ENCODE assay signal across 14 mouse cellular contexts in genomic region chr10:26713986-26714385, GRCm38 (mm10).
"Had no signal": no experiment of that assay in that cellular context is flagged by ENCODE, and none has a peak within 500 bp of the region (broad histone marks: within the 10 kb centered on the region; RNA-seq: fewer than 3 reads in every experiment).

No protein-coding gene starts in this region.

- H3K9me3 ChIP-seq: lung, embryonic 15.5 days; megakaryocyte, embryonic 14.5 days; midbrain, embryonic 13.5 days; midbrain, embryonic 15.5 days; neural tube, embryonic 12.5 days; stomach, embryonic 15.5 days had no signal

- DNase-seq: liver, postnatal 0 days; lung, adult 2 months; lung, postnatal 14 days; right cerebral cortex, postnatal 14 days; thymus, adult 2 months; thymus, postnatal 25 days had no signal

- H3K4me1 ChIP-seq: lung, embryonic 15.5 days; megakaryocyte, embryonic 14.5 days; midbrain, embryonic 13.5 days; midbrain, embryonic 15.5 days; neural tube, embryonic 12.5 days; stomach, embryonic 15.5 days had no signal

- H3K4me3 ChIP-seq: lung, embryonic 15.5 days; megakaryocyte, embryonic 14.5 days; midbrain, embryonic 13.5 days; midbrain, embryonic 15.5 days; neural tube, embryonic 12.5 days; stomach, embryonic 15.5 days had no signal

- H3K27me3 ChIP-seq: lung, embryonic 15.5 days; megakaryocyte, embryonic 14.5 days; midbrain, embryonic 13.5 days; midbrain, embryonic 15.5 days; neural tube, embryonic 12.5 days; stomach, embryonic 15.5 days had no signal

- H3K36me3 ChIP-seq: lung, embryonic 15.5 days; midbrain, embryonic 13.5 days; midbrain, embryonic 15.5 days; neural tube, embryonic 12.5 days; stomach, embryonic 15.5 days had no signal

- H3K27ac ChIP-seq: lung, embryonic 15.5 days; macrophage; midbrain, embryonic 13.5 days; midbrain, embryonic 15.5 days; neural tube, embryonic 12.5 days; stomach, embryonic 15.5 days; stomach, postnatal 0 days had no signal
